Mouse (Mus musculus): ENCODE data around the gene Sema4f.
A peak's percentile ranks its signal among the peaks of the same experiment; 100 is the strongest.

DNA sequence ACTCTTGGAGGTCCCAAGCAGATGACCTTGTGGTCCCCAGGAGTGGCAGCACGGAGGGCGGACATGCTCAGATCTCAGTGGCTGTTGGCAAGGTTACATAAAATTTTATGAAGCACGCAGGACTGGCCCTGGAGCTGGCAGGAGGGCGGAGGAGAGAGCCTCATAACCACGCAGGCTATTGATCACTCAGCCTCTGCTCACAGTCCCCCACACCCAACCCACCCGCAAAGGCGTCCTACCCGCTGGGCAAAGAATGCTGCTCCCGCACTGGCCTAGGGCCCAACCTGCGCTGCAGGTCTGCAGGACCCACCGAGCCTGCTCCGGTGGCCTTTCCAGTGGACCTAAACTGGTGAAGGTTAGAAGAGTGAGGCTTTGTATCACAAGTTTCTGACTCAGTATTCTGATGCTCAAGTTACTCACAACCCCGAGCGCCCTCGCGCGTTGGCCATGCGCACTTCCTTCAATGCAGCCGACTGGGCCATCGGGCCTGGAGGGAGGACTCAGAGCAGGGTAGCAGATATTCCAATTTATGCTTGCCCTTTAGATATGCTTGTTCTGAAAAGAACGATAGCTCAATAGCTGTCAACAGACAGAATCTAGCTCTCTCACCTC is 58.0 kb downstream of the Sema4f start:
- peak; percentile 58 for TF ChIP-seq CTCF (IDR thresholded peaks at IDR 0.05; ENCODE audit: low read depth)
- TF ChIP-seq EP300 (IDR thresholded peaks at IDR 0.05; ENCODE audit: low read depth): no peak

Measured in heart, postnatal 0 days (tissue).